Mouse (Mus musculus): ENCODE data around the gene Sptssa. TPM values are rescaled to one million over a fixed set of nuclear protein-coding genes. Genes with fewer than 3 reads are reported as not detected.
"Not testable (repeated sequence)": the region's sequence is repeated elsewhere in the genome, so short reads cannot be mapped to it uniquely, and the experiment has no call there.

The Sptssa gene
- 10 to 100 TPM; 16.3 to 23.9 (median 19.2) TPM for total RNA-seq (2022)

GRCm38 (mm10) chr12:54656396-54657171, at the start of gene Sptssa:
Gene Sptssa (minus strand): TSS chr12:54656573.
- DNase-seq (ENCODE audit: low spot score in 2 of 2), result peak; percentile 88 to 94

GRCm38 (mm10) chr12:54699394-54699793, 43.0 kb upstream of the Sptssa start:
- DNase-seq (ENCODE audit: low spot score in 2 of 2), result no peak

- no peak for DNase-seq (ENCODE audit: low spot score in 2 of 2)
These were observed 41.4 kb upstream of the Sptssa start for GRCm38 (mm10) chr12:54697791-54698250.

- DNase-seq (ENCODE audit: low spot score in 2 of 2), result no peak
These were observed 40.7 kb upstream of the Sptssa start for GRCm38 (mm10) chr12:54697003-54697597.

- peak; percentile 87 to 96 for DNase-seq (ENCODE audit: low spot score in 2 of 2)
These were observed 40.0 kb upstream of the Sptssa start for GRCm38 (mm10) chr12:54696242-54697002.

- DNase-seq (ENCODE audit: low spot score in 2 of 2), result peak; percentile 89 to 94
These were observed 39.3 kb upstream of the Sptssa start, which contains the start of gene Eapp for GRCm38 (mm10) chr12:54695511-54696241. Gene Eapp (minus strand): TSS chr12:54695897.

GRCm38 (mm10) chr12:54694847-54695510, 38.6 kb upstream of the Sptssa start:
- no peak for DNase-seq (ENCODE audit: low spot score in 2 of 2)

- no peak for DNase-seq (ENCODE audit: low spot score in 2 of 2)
These were observed 32.7 kb upstream of the Sptssa start for GRCm38 (mm10) chr12:54689082-54689481.

GRCm38 (mm10) chr12:54683182-54683581, 26.8 kb upstream of the Sptssa start:
- no peak for DNase-seq (ENCODE audit: low spot score in 2 of 2)

GRCm38 (mm10) chr12:54676709-54677108, 20.3 kb upstream of the Sptssa start:
- DNase-seq (ENCODE audit: low spot score in 2 of 2), result no peak

- no peak for DNase-seq (ENCODE audit: low spot score in 2 of 2)
These were observed 19.0 kb upstream of the Sptssa start for GRCm38 (mm10) chr12:54675396-54675795.

GRCm38 (mm10) chr12:54671262-54671661, 14.9 kb upstream of the Sptssa start:
- DNase-seq (ENCODE audit: low spot score in 2 of 2), result no peak

GRCm38 (mm10) chr12:54668141-54668540, 11.8 kb upstream of the Sptssa start:
- DNase-seq (ENCODE audit: low spot score in 2 of 2), result no peak

GRCm38 (mm10) chr12:54665526-54665925, 9.2 kb upstream of the Sptssa start:
- no peak for DNase-seq (ENCODE audit: low spot score in 2 of 2)

GRCm38 (mm10) chr12:54661470-54661869, 5.1 kb upstream of the Sptssa start:
- DNase-seq (ENCODE audit: low spot score in 2 of 2), result not testable (repeated sequence)

- DNase-seq (ENCODE audit: low spot score in 2 of 2), result no peak
These were observed 3.5 kb upstream of the Sptssa start for GRCm38 (mm10) chr12:54659901-54660300.

GRCm38 (mm10) chr12:54658425-54659092, 2.2 kb upstream of the Sptssa start:
- no peak for DNase-seq (ENCODE audit: low spot score in 2 of 2)

GRCm38 (mm10) chr12:54657951-54658350, 1.6 kb upstream of the Sptssa start:
- no peak for DNase-seq (ENCODE audit: low spot score in 2 of 2)

GRCm38 (mm10) chr12:54657226-54657625, 853 bp upstream of the Sptssa start:
- no peak for DNase-seq (ENCODE audit: low spot score in 2 of 2)

- DNase-seq (ENCODE audit: low spot score in 2 of 2), result no peak
These were observed 356 bp downstream of the Sptssa start for GRCm38 (mm10) chr12:54656039-54656395.

Data from gastrocnemius, adult 8-10 months (tissue).